Mouse (Mus musculus) brain, adult 2 months (tissue): ENCODE measurements around the gene Qk.

ENCODE experiments used
- DNase-seq: peaks from one replicate; pipeline ENCODE4 v3.0.0; 2011; ENCODE audit warnings: low read depth, low spot score

Qk gene

DNA sequence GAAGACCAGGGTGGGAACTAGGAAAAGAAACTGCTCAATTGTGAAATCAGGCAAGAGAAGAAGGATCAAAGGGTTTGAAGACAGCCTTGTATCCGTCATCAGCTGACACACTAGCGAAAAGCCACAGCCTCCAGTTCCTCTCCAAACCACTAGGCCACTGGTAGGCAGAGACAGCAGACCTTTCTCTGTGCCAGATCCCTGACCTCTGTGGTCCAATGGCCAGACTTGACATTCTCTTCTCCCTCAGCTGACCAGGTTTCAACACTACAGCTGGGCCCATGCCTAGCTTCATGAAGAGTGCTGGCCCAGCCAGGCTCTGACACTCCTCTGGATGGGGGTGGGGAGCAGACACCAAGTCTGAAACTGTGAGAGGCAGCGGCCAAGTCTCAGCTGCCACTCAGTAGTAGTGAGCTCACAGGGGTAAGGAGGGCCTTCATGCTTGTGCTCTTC lies 7.0 kb upstream of the Qk start:
- DNase-seq, result peak; percentile 72

DNA sequence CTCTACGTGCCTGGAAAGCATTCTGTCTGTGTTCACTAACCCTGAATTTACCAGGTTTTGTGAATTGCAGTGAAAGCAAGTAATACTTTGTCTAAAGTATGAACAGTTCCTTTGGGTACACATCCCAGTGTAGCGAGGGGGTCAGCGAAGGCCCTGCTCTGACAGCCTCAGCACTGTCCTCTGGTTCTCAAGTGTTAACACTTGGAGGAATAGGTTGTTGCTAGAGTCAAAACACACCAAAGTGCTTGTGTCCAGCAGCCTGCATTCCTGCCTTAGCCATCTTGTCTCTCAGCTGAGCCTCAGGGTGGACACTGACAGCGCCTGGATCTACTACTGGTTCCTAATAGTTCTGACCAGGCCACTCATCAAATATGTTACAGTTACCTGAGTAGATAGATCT lies 6.3 kb upstream of the Qk start:
- no peak for DNase-seq

GRCm38 (mm10) chr17:10321754-10322153 lies 2.1 kb upstream of the Qk start:
- no peak for DNase-seq

DNA sequence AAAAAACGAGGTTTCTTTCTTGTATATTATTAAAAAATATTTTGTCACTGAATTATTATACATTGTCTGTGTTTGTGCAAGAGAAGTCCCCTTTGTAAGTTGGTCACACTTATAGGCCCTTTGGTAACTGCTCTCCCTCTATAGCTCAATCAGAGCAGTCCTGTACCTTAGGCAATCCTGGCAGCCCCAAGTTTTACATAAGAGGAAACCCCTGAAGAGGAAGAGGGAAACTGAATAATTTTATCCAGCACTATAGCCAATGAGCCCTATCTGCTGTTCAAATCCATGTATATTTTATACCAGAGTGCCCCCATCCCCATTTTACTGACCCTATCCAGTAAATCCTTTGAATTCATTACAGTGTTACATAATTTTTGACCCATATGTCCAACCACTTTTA lies 1.4 kb upstream of the Qk start:
- peak; percentile 47 for DNase-seq

DNA sequence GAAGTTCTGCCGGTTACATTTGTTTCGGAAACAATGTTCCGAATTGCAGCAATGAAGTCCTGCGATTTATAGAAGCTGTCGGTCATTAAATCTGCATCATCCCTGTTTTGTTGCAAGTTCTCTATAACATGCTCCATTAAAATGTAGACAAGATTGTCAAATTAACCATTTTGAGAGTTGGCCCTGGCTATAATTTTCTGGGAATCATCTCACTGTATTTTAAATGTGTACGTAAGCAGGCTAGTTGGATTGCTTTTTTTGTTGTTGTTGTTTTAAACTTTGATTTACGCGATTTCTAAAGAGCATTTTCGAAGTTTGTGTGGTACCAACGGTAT lies 769 bp upstream of the Qk start:
- DNase-seq, result no peak

DNA sequence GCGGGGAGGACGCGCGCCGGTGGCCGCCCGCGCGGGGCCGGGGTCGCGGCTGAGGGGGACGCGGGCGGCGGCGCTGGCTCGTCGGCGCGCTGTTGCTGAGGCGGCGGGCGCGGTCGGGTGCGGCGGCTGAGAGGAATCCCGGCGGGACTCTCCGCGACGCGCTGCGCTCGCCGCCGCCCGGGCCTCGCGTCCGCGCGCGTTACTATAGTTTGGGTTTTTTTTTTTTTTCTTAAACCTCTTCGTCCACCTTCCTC lies 296 bp downstream of the Qk start:
- no peak for DNase-seq

GRCm38 (mm10) chr17:10318561-10319430 lies 858 bp downstream of the Qk start:
- peak; percentile 88 for DNase-seq

DNA sequence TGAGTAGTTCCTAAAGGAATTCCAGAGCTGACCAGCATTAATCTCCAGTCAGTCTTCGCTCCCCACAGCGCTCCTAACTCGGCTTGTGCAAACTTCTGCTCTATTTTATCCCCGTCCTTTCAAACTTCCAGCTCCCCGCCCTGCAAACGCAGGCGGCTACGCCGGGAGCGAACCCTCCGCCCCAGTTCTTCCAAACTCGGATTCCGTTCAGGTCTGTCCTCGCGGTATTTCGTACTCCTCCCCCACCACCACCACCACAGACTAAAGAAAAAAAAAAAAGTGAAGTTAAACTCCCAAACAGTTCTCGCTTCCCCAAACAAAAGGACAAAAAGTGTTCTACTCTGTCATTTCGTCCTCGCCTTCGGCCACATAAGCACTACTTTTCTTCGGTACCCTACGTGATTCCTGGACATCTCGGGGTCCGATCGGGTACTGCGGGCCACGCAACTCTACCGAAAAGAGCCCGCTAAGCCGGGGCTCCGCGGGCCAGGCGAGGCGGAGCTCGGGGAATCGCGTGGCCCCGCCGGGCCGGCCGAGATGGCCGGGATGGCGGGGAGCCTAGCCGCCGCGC lies 1.6 kb downstream of the Qk start:
- peak; percentile 65 for DNase-seq

DNA sequence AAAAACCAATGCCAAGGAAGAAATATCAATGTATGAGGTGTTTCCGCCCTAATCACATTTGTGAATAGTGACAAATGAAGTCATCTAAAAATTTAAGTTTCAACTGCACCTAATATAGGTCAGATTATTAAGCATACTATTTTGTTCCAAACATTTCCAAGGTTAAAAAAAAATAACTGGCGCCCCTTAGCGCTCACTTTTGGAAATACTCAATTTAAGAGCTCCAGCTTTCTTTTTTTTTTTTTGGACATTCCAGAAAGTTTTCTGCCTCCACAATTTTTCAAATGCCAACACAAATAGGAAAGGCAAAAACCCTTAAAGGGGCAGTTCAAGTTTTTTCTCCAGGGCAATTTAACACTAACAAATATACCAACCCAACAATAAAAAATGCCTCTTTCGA lies 2.5 kb downstream of the Qk start:
- peak; percentile 85 for DNase-seq

DNA sequence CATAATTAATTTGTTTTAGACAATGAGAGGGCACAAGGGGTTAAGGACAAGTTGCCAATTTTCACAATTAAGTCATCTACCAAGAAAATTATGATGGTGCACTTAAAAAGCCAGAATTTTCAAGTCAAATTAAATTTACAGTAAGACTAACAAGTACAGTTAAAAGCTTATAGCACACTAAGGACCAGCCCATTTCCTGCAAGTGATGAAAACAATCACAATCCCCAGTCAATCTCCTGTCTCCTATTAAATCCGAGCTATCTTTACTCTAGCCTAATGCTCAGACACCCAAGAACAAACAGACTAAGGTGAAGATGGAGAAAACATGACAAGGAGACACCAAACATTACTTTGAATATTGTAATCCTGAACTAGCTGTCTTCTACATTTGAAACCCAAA lies 3.2 kb downstream of the Qk start:
- DNase-seq, result no peak

DNA sequence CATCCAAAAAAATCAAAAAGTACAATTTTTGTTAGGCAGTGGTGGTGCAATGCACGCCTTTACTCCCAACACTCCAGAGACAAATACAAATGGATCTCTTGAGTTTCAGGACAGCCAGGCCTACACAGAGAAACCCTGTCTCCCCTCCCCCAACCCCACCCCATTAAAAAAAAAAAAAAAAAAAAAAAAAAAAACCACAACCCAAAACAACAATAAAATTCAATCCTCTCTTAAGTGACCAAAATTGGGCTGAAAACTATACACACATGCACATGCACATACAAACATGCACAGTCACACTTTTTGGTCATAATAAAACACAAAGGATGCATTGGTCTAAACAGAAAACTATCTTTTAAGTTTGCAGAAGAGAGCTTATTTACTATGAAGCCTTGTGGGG lies 9.6 kb downstream of the Qk start:
- DNase-seq, result no peak

DNA sequence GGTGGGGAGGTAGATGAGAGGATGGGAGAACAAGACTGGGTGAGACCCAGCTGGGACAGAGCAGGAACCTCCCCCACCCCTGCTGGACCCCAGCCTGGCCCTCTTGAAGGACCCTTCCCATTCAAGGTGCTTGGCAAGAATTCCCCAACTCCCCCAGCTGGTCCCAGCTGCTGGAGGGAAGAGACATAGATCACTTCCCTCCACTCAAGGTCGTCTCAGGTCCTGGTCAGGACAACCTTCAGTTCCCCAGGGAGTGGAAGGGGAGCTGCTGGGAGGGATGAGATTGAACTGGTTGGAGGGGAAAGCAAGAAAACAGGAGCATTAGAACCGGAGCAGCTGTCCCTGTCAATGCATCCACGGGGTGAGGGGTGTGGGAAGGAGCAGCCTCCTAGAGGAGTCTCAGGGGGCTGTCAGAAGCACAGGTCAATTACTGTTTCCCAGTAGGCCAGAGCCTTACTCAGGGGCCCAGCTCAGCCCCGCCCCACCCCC lies 10.5 kb downstream of the Qk start:
- no peak for DNase-seq

GRCm38 (mm10) chr17:10306424-10306823 lies 13.2 kb downstream of the Qk start:
- DNase-seq, result peak; percentile 42

DNA sequence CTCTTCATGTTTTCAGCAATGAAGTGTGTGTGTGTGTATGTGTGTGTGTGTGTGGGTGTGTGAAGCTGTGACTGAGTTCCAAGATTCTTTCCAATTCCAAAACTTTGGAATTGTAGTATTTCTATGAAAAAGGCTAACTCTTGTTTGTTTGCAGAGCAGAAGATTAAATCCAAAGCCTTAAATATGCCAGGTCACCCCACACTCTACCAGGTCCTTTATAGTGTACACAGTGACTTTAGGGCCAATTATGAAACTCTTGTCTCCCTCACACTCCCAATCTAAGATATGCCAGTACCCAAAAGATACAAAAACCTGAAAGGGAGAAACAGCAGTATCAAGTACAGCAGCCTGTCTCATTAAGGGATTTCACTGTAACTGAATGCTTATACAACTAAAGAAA lies 15.7 kb downstream of the Qk start:
- no peak for DNase-seq

DNA sequence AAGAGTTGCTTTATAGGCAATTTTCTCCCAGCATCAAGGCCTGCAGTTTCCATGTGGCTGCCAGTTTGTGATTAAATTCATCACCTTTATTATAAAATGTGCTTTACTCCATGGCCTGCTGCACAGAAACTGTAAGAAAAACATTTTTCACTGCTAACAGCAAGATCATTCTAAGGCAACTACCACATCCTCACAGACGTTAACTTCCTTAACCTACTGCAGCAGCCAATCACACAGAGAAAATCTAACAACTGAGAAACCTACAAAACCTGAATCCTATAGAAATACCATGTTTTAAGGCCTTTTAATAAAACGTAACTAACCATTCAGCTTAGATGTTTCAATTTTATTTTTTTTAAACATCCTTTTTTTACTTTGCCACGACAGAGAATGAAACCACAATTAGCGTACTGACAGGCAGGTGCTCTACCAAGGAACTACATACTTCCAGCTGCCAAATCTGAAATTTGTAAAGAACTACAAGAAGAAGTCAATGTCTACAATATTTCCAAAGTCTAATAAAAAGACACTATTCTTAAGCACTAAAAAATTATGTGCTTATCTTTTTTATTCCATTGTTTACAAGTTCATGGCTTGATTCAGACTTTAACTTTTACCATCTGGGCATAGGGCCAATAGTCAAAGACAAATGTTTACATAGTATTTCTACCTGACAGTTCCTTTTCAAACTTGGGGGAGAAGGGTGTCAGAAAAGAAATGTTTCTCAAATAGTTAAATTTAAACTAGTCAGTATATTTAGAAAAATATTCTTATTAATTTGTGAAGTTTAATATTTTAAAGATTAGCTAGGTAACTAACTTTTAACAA lies 18.5 kb downstream of the Qk start:
- no peak for DNase-seq

- DNase-seq, result no peak
Measured at GRCm38 (mm10) chr17:10299396-10299795, 20.3 kb downstream of the Qk start.

DNA sequence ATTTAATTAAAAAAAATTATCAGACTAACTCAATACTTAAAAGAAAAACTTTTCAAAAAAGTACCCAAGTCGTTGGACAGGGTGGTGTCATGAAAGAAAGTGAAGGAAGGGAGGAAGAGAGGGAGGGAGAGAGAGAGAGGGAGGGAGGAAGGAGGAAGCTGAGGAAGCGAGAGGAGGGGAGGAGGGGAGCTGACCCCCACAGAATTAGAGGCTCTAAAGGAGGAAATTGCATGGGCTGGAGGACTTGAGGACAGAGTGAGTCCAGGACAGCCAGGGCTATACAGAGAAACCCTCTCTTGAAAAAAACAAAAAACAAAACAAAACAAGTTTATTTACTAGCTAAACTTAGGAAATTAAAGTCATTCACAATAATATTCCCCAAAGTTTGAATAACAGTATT lies 27.1 kb downstream of the Qk start:
- no peak for DNase-seq

GRCm38 (mm10) chr17:10284772-10285171 lies 34.9 kb downstream of the Qk start:
- no peak for DNase-seq

GRCm38 (mm10) chr17:10279532-10279931 lies 40.1 kb downstream of the Qk start:
- no peak for DNase-seq

GRCm38 (mm10) chr17:10269518-10269917 lies 50.1 kb downstream of the Qk start:
- peak; percentile 58 for DNase-seq

GRCm38 (mm10) chr17:10268468-10268867 lies 51.2 kb downstream of the Qk start:
- DNase-seq, result no peak

GRCm38 (mm10) chr17:10266207-10266606 lies 53.4 kb downstream of the Qk start:
- no peak for DNase-seq
